Mouse (Mus musculus) left cerebral cortex, postnatal 10 days (tissue): ENCODE measurements around the gene Tango6. TPM values are rescaled to one million over a fixed set of nuclear protein-coding genes. Genes with fewer than 3 reads are reported as not detected.
A peak's percentile ranks its signal among the peaks of the same experiment; 100 is the strongest.

Source experiments
- DNase-seq, 2 experiments: peaks; one replicate each; pipeline ENCODE4 v3.0.0; 2021 to 2022; ENCODE audit warnings: low spot score in 2 of 2, mixed read lengths in 1 of 2; ENCODE audit errors: extremely low spot score in 1 of 2
- intact Hi-C: fragments of 180-260 bp; cut with DNase I; formaldehyde crosslinking; loops from one replicate; pipeline ENCODE4 v1.15.1; 2025
- total RNA-seq, 2 experiments: library from RNA; stranded (reverse); gene quantifications; 2 replicates each; pipeline ENCODE4 v1.2.3; 2021

Gene Tango6
- total RNA-seq, 2 experiments from 2014 or later: 6.1 to 6.8 TPM

DNA sequence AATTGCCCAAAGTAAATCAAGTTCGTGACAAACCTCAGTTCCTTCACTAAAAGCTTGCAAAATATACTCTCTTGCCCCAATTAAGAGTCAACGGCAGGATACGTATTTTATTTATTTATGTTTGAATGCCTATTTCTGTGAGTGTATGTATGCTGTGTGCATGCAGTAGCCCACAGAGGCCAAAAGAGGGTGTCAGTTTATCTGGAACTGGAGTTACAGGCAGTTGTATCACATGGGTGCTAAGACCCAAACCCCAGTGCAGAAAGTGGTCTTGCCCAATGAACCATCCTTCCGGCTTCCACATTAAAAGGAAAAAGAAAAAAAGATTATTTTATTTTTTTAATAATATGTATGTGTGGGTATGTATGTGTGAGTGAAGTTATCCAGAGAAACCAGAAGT is 1.5 kb downstream of the Tango6 start:
- intact Hi-C loops: no loop called here
- DNase-seq: no peak

DNA sequence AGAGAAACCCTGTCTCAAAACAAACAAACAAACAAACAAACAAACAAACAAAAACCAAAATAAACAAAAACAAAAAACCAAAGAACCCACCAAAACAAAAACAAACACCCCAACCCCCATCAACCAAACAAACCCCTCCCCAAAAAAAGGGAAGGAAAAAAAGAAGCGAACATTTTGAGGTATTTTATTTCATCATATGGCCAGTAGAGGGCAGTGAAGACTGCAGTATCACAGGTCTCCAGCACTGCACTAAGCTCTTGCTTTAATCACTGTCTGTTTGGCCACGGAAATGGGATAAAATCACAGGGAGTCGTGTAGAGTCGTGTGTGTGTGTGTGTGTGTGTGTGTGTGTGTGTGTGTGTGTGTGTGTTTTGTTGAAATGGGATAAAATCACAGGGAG is 4.6 kb downstream of the Tango6 start:
- DNase-seq: peak in 1 of 2 experiments; percentile 33
- intact Hi-C loops: no loop called here

DNA sequence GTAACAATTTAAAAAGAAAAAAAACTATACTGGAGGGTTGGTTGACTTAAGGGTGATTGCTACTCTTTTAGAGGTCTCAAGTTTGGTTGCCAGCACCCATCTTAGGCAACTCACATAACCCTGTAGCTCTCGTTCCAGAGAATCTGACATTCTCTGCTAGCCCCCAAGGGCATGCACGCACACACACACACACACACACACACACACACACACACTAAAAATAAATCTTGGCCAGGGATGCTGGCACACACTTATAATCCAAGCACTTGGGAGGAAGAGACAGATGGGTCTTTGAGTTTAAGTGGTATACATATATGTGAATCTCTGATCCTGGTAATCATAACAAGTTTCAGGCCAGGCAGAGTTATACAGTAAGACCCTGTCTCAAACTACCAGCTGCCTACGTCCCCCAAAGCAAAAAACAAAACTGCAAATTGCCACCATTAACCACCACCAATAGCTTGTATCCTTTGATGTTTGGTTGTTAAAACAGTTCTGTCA is 14.9 kb downstream of the Tango6 start:
- no peak for DNase-seq
- intact Hi-C loops: loop anchor here (5.0 kb wide), 1 partner anchor 305 kb away; no protein-coding TSS in a partner anchor

DNA sequence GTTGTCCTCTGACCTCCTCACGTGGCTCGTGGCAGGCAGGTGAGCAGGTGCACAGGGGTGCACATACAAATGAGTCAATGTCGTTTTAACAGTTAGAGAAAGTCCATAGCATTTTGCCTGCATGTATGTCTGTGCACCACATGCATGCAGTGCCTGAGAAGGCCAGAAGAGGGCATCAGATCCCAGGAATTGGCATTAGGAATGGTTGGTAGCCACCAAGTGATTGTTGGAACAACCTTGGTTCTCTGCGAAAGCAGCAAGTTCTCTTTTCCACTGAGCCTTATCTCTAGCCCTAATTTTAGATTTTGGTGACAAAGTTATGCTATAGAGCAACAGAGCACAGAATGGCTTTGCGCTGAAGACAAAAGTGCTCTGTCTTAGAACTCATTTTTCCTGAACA is 16.7 kb downstream of the Tango6 start:
- intact Hi-C loops: loop anchor here (5.0 kb wide), 1 partner anchor 303 kb away; no protein-coding TSS in a partner anchor
- DNase-seq: peak; percentile 67 to 74

- intact Hi-C loops: no loop called here
- DNase-seq: no peak
Observed at GRCm38 (mm10) chr8:106700131-106700530, 17.3 kb downstream of the Tango6 start.

GRCm38 (mm10) chr8:106701360-106701759 is 18.5 kb downstream of the Tango6 start:
- intact Hi-C loops: no loop called here

DNA sequence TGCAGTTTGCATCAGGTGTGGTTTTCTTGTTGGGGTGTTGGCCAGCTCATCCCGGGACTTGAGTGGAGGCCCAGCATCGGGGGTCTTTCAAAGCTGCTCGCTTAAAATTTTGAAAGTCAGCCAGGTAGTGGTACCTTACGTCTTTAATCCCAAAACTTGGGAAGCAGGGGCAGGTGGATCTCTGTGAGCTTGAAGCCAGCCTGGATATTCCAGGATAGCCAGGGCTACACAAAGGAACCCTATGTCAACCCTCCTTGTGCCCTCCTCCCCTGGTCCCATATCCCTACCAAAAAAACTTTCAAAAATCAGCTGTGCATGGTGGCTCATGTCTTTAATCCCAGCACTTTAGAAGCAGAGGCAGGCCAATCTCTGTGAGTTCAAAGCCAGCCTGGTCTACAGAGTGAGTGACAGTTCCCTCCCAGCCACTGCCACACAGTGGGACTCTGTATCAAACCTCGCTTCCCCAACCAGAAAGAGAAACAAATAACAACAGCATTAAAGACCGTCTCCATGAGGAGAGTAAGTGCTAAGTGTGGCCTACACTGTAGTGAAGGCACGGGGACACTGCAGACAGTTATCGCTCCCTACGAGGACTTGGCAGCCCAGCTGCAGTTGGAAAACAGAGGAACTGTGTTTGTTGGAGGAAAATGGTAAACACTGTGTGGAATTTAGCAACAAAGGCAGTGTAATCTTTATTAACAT is 21.5 kb downstream of the Tango6 start:
- intact Hi-C loops: no loop called here
- DNase-seq: no peak

More at GRCm38 (mm10) chr8:106701360-106701759, 18.5 kb downstream of the Tango6 start:
- no peak for DNase-seq

- peak; percentile 45 to 69 for DNase-seq
- intact Hi-C loops: no loop called here
Observed at GRCm38 (mm10) chr8:106704901-106705321, 22.0 kb downstream of the Tango6 start.

GRCm38 (mm10) chr8:106706194-106706593 is 23.3 kb downstream of the Tango6 start:
- intact Hi-C loops: no loop called here
- no peak for DNase-seq

DNA sequence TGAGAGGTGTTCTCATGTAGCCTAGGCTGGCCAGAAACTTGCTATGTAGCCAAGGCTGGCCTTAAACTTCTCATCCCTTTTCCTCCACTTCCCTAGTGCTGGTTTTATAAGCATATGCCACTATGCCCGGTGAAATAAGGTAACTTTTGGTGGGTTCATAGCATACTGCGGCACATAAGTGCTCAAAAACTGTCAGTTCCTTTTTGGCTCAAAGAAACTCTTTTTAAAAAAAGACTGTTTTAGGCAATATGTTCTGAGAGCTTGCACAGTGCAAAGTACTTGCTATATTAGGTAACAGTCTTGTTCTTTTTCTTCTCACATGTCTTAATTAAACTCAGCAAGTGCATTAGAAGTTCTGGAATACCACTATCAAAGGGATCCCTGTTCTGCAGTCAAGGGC is 27.1 kb downstream of the Tango6 start:
- no peak for DNase-seq
- intact Hi-C loops: no loop called here

DNA sequence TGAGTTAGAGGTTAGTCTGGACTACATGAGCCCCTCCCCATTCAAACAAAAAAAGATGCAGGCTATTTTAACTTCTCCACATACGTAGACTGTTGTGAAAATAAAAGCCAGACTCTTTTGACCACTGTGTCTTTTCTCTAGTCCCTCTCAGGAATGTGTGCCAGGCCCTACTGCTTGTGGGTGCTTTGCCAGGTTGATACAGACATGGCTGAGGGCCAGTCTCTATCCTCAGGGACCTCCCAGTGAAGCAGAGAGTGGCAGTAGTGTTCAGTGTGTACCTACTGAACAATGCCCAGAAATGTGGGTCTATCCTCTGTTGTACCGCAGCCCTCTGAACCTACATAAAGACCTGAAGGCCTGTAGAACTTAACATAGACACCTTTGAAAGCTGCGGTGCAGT is 29.6 kb downstream of the Tango6 start:
- intact Hi-C loops: no loop called here
- DNase-seq: no peak

- no peak for DNase-seq
- intact Hi-C loops: no loop called here
Observed at GRCm38 (mm10) chr8:106714297-106714696, 31.4 kb downstream of the Tango6 start.

GRCm38 (mm10) chr8:106718091-106718500 is 35.2 kb downstream of the Tango6 start:
- peak; percentile 72 to 87 for DNase-seq
- intact Hi-C loops: loop anchor here (2.0 to 5.0 kb wide), 3 partner anchors 154 to 284 kb away; partner anchors contain the start of gene Has3

- no peak for DNase-seq
- intact Hi-C loops: no loop called here
Observed at GRCm38 (mm10) chr8:106720921-106721320, 38.1 kb downstream of the Tango6 start.

DNA sequence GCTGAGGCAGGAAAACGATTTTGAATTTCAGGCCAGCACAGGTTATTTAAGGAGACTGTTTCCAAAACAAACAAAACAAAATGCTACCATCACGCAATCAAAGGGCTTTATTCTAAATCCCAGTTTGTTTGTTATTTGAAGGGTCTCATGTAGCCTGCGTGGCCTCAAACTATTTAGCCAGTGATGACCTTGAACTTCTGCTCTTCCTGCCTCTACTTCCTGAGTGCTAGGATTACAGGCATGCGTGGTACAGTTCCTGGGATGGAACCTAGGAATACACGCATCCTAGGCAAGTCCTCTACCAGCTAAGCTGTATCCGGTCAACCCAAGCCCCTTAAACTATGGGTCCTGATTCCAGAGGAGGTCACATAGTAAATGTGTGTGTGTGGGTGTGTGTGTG is 39.6 kb downstream of the Tango6 start:
- intact Hi-C loops: no loop called here
- DNase-seq: no peak

GRCm38 (mm10) chr8:106723921-106724320 is 41.1 kb downstream of the Tango6 start:
- DNase-seq: no peak
- intact Hi-C loops: no loop called here

GRCm38 (mm10) chr8:106726551-106726950 is 43.7 kb downstream of the Tango6 start:
- intact Hi-C loops: no loop called here
- no peak for DNase-seq

DNA sequence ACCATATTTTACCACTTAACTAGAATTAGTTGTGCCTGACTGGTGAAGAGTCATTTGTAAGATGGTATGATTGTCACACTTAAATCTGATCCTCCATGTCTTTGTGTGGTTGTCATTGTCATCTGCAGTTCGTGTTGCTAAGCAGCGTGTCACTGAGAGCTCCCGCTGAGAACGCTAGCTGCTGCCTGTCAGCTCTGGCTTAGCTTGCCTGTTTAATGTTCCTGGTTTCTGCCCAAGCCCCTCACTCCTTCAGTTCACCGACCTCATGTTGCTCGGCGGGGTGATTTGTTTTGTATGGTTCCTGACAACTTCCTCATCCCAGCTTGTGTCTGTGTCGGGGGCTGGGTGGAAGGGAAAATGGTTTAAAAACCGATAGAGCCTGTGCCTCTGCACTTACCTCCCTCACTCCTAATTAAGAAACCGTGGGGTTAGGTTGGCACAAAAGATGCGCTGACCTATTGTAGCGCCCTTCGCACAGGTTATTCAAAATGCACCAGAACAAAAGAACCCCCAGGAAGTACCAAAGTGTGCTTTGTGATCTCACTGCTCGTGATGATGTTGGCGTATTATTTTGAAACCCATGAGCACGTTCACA is 44.5 kb downstream of the Tango6 start:
- intact Hi-C loops: no loop called here
- peak in 1 of 2 experiments; percentile 36 for DNase-seq

DNA sequence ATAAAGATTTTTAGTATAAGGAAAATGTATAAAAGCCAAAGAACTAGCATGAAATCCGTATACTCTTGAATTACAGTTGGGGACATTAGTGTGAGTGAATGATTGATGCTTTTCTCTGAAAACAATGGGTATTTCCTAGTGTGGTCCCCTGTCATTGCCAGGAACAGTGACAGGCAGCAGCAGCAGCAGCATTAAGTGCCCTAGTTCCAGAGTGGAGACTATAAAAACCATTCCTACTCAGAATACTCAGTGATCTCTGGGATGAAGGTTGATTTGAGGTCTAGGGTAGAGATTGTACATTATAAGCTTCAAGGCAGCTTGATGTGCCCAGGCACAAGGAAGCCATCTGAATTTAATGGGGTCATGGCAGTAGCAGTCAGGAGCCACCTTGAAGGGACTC is 45.0 kb downstream of the Tango6 start:
- intact Hi-C loops: no loop called here
- no peak for DNase-seq

- intact Hi-C loops: no loop called here
- DNase-seq: no peak
Observed at GRCm38 (mm10) chr8:106732921-106733320, 50.1 kb downstream of the Tango6 start.
